Mouse (Mus musculus) testis, adult 2 months (tissue): ENCODE measurements around the gene Apbb1ip. TPM values are rescaled to one million over a fixed set of nuclear protein-coding genes. Genes with fewer than 3 reads are reported as not detected.

Source experiments
- H3K27ac ChIP-seq: fragments of 200-500 bp; 2 replicates; pipeline ENCODE4 v1.5.1; 2012; ENCODE audit warnings: low read depth, low read length; ENCODE audit not compliant: control insufficient read depth, insufficient read depth
- H3K27me3 ChIP-seq: fragments of 200-500 bp; 2 replicates; pipeline ENCODE4 v1.6.1; 2012; ENCODE audit warnings: mild to moderate bottlenecking, low read length, moderate library complexity; ENCODE audit not compliant: control insufficient read depth, insufficient read depth
- H3K36me3 ChIP-seq: fragments of 200-500 bp; 2 replicates; pipeline ENCODE4 v1.6.1; 2012; ENCODE audit warnings: mild to moderate bottlenecking, low read length; ENCODE audit not compliant: control insufficient read depth, insufficient read depth
- H3K4me1 ChIP-seq: fragments of 200-500 bp; 2 replicates; pipeline ENCODE4 v1.6.1; 2012; ENCODE audit warnings: low read length; ENCODE audit not compliant: control insufficient read depth, insufficient read depth
- H3K4me3 ChIP-seq: fragments of 200-500 bp; 2 replicates; pipeline ENCODE4 v1.5.1; 2012; ENCODE audit warnings: low read depth, mild to moderate bottlenecking, low read length, moderate library complexity, mixed read lengths; ENCODE audit not compliant: control insufficient read depth
- CTCF ChIP-seq: fragments of 200-500 bp; IDR thresholded peaks from 2 replicates; pipeline ENCODE4 v1.5.1; 2012; ENCODE audit warnings: low read depth, mild to moderate bottlenecking, inconsistent platforms, low read length, moderate library complexity; ENCODE audit not compliant: control insufficient read depth, insufficient read depth, insufficient replicate concordance
- POLR2A ChIP-seq: fragments of 200-500 bp; IDR thresholded peaks from 2 replicates; pipeline ENCODE4 v1.6.1; 2012; ENCODE audit warnings: low read depth, mild to moderate bottlenecking, inconsistent platforms, low read length, moderate library complexity; ENCODE audit not compliant: control insufficient read depth
- polyA plus RNA-seq: library from polyadenylated mRNA; depleted of rRNA; stranded (reverse); fragments of >200 nt; gene quantifications from 2 replicates; pipeline ENCODE4 v1.2.3, GENCODE M21; 2012

Apbb1ip gene
- polyA plus RNA-seq, 1 experiment, result 2.8 TPM

- no peak overlapping the region for H3K4me3 ChIP-seq
- no peak overlapping the region for H3K27ac ChIP-seq
- no peaks in the 10 kb centered on the region for H3K27me3 ChIP-seq
- TF ChIP-seq POLR2A (no peak), CTCF (no peak)
- H3K36me3 ChIP-seq, result no peaks in the 10 kb centered on the region
- H3K4me1 ChIP-seq, result no peaks in the 10 kb centered on the region
Measured at GRCm38 (mm10) chr2:22805589-22805988, 31.7 kb downstream of the Apbb1ip start.

- Histone ChIP-seq H3K4me1 (no peaks in the 10 kb centered on the region), H3K27ac (no peak overlapping the region), H3K36me3 (no peaks in the 10 kb centered on the region), H3K4me3 (no peak overlapping the region), H3K27me3 (no peaks in the 10 kb centered on the region)
- no peak for TF ChIP-seq CTCF
- TF ChIP-seq POLR2A, result no peak
Measured at GRCm38 (mm10) chr2:22806576-22806975, 32.7 kb downstream of the Apbb1ip start.

- no peak for TF ChIP-seq POLR2A
- TF ChIP-seq CTCF, result no peak
- no peaks in the 10 kb centered on the region for H3K36me3 ChIP-seq
- no peaks in the 10 kb centered on the region for H3K4me1 ChIP-seq
- no peaks in the 10 kb centered on the region for H3K27me3 ChIP-seq
- H3K27ac ChIP-seq, result no peak overlapping the region
- H3K4me3 ChIP-seq, result no peak overlapping the region
Measured at GRCm38 (mm10) chr2:22807312-22807711, 33.4 kb downstream of the Apbb1ip start.

GRCm38 (mm10) chr2:22810851-22811250 lies 37.0 kb downstream of the Apbb1ip start:
- no peaks in the 10 kb centered on the region for H3K27me3 ChIP-seq
- no peaks in the 10 kb centered on the region for H3K36me3 ChIP-seq
- no peaks in the 10 kb centered on the region for H3K4me1 ChIP-seq
- TF ChIP-seq CTCF (no peak), POLR2A (no peak)
- no peak overlapping the region for H3K27ac ChIP-seq
- H3K4me3 ChIP-seq, result no peak overlapping the region

- H3K27me3 ChIP-seq, result no peaks in the 10 kb centered on the region
- no peak overlapping the region for H3K27ac ChIP-seq
- H3K36me3 ChIP-seq, result no peaks in the 10 kb centered on the region
- no peak overlapping the region for H3K4me3 ChIP-seq
- TF ChIP-seq POLR2A (no peak), CTCF (no peak)
- H3K4me1 ChIP-seq, result no peaks in the 10 kb centered on the region
Measured at GRCm38 (mm10) chr2:22811466-22811865, 37.6 kb downstream of the Apbb1ip start.

GRCm38 (mm10) chr2:22813921-22814320 lies 40.0 kb downstream of the Apbb1ip start:
- Histone ChIP-seq H3K27me3 (no peaks in the 10 kb centered on the region), H3K27ac (no peak overlapping the region), H3K36me3 (no peaks in the 10 kb centered on the region), H3K4me1 (no peaks in the 10 kb centered on the region), H3K4me3 (no peak overlapping the region)
- TF ChIP-seq CTCF (no peak), POLR2A (no peak)

GRCm38 (mm10) chr2:22815674-22816073 lies 41.8 kb downstream of the Apbb1ip start:
- TF ChIP-seq POLR2A (no peak), CTCF (no peak)
- Histone ChIP-seq H3K4me3 (no peak overlapping the region), H3K36me3 (no peaks in the 10 kb centered on the region), H3K27ac (no peak overlapping the region), H3K27me3 (no peaks in the 10 kb centered on the region), H3K4me1 (no peaks in the 10 kb centered on the region)

GRCm38 (mm10) chr2:22816231-22816630 lies 42.3 kb downstream of the Apbb1ip start:
- H3K27ac ChIP-seq, result no peak overlapping the region
- H3K4me1 ChIP-seq, result no peaks in the 10 kb centered on the region
- no peaks in the 10 kb centered on the region for H3K36me3 ChIP-seq
- no peak for TF ChIP-seq CTCF
- no peak for TF ChIP-seq POLR2A
- H3K27me3 ChIP-seq, result no peaks in the 10 kb centered on the region
- H3K4me3 ChIP-seq, result no peak overlapping the region
